Mouse (Mus musculus): ENCODE results near the gene Cer1.

Gene Cer1

DNA sequence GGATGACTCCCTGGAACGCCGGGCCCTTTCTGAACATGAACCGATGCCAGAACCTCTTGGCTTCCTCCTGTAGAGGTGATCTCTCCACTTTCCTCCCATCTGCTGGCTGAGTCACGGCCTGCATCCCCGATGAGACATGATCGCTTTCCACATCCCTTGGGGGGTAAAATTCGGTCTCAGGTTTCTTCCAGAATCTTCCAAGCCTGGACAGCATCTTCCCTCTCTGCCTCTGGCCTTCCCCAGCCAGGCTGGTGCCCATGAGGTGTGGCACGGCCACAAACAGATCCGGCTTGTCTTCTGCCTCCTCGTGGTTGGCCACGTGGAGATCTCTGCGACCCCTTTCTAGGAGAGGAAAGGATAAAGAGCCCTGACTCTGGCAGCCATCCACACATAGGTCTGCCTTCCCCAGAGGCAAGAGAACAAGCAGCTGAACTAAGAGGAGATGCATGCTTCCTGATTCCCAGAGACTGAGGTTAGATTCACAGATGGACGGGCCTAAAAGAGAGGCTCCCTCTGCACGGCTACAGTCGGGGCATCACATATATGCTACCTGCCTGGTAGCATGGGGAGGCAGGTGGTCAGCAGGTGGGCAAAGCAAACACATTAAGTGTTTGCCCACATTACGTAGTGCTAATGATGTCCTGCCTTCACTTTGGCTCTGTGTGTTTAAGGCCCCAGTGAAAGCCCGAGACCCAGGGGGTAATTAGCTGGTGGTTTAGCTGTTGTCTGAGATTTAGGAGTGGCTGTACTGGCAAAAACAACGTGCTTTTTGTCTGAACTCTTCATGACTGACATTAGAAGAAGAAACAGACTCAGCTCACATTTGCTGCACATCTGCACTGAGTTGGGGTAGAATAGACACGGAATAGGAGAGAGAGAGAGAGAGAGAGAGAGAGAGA, at the start of gene Cer1:
TSS of gene Cer1 (minus strand) at position 513 of the 899 bp plus-strand sequence.
- no peak for DNase-seq (ENCODE audit: low spot score)

DNA sequence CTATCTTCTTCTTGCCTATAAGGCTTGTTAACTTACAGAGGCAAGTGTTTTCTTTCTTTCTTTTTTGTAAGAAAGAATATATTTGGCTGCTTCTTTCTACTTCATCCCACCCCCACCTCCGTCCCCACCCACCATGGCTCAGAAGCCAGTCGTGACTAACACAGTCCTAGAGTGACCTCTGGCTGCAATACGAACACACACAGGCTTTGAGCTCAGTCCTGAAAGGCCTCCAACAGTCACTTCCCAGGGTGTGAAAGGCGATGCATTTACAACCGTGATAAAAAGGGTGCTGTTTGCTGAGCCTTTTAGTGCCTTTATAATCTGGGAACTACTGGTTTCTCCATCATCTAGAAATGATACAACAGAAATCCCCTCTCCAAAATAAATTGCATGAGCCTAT, 49.4 kb upstream of the Cer1 start:
- DNase-seq (ENCODE audit: low spot score), result no peak

DNA sequence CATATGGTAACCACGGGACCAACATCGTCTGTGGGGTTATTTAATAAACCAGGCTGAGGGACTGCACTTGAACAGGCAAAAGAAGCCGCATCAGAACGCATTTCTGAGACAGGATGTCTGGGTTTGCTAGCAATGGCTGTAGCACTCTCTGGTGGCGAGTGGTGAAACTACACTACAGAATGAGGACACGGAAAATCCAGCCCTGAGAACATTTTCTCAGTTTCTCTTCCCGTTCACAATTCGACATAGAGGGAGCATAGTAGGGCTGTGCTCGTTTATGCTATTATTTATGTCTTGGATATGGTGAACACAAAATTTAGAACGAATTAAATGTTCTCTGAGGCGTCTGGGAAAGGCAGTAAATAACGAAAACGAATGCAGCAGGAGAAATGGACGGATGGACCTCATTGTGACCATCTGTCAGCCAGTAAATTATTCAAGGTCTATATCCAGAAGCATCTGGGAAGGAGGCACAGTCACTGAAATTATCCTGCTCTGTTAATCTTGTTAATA, 48.8 kb upstream of the Cer1 start:
- DNase-seq (ENCODE audit: low spot score), result peak; percentile 26

DNA sequence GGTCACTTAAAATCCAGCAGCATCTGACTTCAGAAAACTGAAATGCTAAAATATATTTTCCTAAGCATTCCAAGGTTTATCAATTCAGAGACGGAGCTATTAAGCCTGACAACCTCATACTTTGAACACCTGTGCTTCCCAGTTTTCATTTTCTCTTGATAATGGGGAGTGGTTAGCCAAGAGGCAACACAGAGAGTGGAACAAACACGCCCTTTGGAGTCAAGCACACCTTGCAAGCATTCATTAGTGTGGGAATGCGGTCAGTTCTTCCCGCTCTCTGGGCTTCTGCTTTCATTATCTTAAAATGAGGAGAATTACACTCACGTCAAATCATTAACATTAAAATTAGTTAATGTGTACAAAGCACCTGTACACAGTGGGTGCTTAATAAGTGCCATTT, 45.1 kb upstream of the Cer1 start:
- DNase-seq (ENCODE audit: low spot score), result no peak

DNA sequence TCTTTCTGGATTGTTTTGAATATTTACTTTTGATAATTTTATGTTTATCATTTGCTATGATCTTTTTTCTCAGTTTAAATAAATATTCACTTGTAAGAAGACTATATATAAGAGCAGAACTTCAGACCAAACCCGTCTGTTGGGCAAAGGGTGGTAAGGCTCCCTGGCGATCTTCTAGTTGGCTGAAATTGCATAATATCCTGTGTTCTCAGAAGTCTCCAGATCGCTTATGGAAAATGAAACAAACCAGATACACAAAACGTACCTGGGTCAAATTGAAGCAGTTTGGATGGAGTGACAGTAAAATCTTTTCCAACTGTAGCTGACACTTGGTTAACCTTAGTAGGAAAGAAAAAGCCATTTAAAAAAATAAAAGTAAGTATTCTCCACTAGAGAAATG, 37.0 kb upstream of the Cer1 start:
- no peak for DNase-seq (ENCODE audit: low spot score)

DNA sequence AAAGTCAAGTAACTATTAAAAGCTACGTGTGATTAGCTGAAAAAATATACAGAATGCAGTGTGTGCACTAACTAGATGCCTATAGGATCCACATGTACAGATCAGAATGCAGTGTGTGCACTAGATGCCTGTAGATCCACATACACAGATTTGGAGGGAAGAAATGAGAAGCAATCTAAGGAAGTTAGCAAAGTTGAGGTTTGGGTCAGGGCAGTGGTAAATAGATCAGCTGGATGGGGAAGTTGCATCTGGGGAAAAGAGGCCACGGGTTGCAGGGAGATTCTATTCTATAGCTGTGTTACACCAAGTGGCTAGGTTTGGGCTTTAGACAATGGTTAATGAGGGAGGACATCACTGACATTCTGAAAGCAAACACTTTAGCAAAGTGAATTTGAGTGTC, 33.7 kb upstream of the Cer1 start:
- DNase-seq (ENCODE audit: low spot score), result no peak

DNA sequence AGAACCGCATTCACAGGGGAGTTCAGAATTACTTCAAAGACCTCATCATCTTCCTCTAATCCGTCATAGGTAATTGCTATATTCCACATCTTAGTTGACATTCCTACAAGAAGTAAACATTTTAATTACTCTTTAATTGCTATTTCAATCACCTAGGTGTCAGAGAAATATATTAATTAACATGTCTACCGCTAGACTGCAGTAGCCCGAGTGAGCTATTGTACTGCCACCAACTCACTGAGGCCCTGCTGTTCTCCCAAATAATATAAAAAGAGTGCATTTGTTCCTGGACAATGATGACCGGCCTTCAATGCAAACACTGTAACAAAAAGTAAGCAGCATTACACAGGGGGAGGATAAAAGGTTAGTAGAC, 31.7 kb upstream of the Cer1 start:
- no peak for DNase-seq (ENCODE audit: low spot score)

DNA sequence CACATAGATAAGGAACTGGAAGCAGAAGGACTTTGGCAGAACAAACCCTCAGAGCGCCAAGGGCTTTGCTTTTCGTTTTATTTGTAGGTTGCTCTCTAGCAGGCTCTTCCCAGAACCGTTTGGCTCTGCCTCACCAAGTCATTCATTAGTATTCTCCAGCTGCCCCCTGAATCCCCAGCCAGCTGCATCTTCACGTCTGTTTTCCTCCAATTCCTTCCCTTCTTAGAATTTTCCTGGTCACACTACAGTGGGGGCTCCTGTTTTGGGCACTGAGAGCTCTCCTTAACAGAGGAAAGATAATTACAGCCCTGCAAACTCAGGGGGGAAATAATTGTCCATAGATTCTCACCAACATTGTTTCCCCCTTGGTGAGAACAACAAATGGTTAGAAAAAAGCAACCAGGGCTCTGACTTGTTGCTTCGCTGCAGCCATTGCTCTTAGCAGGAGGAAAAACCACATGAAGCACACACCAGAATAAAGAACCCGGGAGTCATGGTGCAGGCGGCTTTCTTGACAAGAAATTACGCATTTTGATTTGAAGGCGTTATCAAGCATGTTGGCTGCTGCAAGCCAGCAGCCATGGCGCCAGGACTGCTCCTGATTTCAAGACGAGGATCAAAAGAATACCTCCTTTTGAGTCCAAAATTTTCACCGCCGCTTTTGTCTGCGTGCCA, 31.2 kb upstream of the Cer1 start:
- DNase-seq (ENCODE audit: low spot score), result no peak

DNA sequence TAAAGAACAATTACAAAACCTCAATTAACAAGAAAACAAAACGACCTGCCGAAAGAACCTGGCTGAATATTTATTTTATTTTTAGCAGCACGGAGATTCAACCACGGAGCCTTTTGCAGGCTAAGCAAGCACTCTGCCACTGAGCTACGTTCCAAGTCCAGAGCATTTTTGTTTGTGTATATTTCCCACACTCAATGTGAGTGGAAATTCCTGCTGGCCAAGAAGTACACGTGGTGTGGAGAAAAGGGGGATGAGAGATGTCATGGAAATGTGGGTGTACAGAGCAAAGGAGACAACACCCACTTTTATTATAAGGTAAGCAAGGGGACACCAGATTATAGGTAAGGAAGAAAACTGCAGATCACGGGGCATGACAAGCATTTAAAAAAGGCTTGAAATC, 30.6 kb upstream of the Cer1 start:
- DNase-seq (ENCODE audit: low spot score), result no peak

DNA sequence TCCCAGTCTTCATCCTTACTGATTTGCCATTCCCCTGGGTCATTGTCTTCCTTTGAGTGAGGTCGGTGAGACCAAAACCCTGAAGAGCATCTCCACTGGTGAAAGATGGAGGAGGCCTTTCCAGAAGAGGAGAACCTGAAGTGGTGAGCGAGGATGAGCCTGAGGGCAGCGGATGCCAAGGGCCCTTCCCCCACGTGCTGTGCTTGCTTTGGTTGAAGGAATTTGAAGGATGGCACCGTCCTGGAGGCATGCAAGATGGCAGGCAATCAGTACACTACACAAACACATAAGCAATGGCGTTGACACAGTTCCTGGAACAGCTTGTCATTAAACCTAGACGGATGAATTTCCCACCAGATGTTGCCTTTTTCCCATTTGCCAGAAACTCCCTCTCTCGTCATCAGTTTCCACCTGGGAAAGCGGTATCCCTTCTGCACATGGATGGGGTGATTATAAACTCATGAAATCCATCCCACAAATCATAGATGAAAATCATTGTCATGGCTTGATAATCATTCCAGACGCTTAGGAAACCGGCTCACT, 29.7 kb upstream of the Cer1 start:
- no peak for DNase-seq (ENCODE audit: low spot score)

DNA sequence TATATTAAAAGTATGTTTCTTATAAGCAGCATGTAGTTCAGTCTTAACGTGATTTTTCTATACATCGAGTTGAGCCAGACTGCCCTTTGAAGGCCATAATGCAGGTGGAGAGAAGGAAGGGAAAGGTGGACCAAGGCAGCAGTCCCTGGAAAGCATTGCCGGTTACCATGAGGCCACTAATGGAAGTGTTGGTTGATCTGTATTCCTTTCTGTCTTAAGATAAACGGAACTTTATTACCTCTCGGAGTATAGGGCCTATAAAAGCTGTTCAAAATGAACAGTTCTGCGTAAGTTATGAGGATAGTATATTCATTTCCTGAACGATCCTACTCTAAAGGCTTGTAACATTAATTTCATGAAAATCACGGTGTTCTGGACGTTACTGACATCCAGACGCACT, 10.3 kb upstream of the Cer1 start:
- DNase-seq (ENCODE audit: low spot score), result no peak

DNA sequence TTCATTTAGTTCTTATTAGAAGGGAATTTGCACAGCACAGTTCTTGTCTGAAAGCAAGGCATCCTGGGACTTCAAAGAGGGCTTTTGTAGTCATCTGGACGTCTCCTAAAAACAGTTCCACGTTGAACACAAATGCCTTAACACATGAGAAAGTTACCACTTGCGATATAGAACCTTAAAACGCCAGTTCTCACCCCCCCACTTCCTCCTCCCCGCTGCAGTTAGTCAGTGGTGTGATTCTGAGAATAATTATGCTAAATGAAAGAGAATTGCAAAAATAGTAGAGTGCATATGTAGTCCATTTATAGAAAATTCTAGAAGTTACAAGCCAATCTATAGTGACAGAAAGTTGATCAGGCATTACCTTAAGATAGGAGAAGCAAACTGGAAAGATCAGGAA, 7.3 kb upstream of the Cer1 start:
- DNase-seq (ENCODE audit: low spot score), result no peak

DNA sequence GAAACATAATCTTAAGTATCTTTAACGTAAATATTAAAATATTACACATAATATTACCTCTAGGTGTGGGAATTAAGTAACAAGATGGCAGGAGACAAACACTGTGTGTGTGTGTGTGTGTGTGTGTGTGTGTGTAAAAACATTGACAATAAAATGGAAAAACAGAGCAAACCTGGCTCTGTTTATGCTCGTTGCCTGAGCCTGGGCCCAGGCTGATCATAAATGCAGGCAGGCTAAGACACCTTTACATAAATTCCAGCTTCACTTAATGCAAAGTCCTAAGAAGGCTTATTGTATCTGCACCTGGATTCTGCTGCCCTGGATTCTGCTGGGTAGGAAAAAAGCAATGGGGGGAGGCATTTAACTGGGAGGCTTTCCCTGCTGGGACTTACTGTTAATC, 6.6 kb upstream of the Cer1 start:
- DNase-seq (ENCODE audit: low spot score), result no peak

DNA sequence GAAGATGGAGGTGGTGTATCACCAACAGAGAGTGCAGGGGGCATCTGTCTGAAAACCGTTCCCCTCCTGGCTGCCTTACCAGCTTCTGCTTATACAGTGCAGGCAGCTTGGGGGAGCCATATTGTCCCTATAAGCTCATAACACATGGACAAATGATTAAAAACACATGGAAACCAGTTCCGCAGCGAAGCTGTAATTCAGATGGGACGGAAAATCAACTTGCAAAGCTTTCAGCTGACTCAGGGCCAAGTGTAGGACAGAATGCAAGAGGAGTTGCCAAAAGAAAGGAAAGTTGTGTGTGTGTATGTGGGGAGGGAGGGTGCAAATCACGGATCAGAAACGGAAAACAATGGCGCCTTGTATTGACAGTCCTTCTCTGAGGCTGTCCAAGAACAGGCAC, 6.1 kb upstream of the Cer1 start:
- DNase-seq (ENCODE audit: low spot score), result no peak

DNA sequence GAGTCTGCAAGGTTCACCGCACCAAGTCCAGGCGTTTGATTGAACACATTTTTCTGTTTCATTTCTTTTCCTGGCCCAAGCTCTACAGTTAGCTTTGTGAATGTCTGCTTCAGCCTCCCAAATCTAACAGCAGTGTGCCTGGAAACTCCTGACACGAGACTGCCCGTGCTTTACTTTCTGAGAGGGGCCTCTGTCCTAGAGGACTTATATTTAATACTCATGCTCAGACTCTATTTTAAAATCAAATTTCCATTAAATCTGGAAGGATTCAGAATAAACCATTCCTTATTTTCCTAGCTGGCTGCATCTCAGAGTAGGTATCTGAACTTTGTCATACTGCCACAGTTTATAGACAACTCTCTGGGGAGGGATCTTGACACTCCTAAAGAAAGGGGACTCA, 5.6 kb upstream of the Cer1 start:
- no peak for DNase-seq (ENCODE audit: low spot score)

DNA sequence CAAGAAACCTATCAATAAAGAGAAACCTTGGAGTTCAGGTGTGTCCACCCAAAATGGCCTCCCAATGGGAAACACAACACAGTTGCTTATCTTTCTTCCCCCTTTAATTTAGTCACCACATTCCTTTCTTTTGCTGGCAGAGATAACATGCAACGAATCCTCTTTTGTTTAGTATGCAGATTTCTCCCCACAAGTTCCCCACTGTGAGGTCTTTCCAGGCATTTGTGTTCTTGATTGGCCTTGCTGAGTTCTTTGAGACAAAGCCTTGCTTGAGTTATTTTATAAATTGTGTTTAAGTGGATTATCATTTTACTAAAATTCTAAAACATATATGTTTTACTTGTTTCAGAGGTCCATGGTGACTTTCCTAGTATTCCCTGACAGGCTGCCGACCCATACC, 1.2 kb upstream of the Cer1 start:
- DNase-seq (ENCODE audit: low spot score), result no peak

DNA sequence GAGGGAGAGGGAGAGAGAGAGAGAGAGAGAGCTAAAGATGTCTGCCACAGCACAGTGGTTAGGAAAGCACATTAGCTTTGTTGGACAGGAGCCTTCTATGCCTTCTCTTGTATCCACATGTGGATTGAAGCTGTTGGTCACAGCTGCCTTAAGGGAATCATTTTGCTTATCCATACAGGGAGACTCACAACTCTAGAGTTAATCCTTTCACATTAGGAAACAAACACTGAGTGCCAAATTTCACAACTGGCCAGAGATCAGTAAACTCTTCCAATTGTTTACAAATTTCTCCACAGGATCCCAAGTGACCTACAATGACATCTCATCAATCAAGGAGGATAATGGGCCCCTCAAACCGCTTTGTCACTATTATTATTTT, 576 bp upstream of the Cer1 start:
- no peak for DNase-seq (ENCODE audit: low spot score)

DNA sequence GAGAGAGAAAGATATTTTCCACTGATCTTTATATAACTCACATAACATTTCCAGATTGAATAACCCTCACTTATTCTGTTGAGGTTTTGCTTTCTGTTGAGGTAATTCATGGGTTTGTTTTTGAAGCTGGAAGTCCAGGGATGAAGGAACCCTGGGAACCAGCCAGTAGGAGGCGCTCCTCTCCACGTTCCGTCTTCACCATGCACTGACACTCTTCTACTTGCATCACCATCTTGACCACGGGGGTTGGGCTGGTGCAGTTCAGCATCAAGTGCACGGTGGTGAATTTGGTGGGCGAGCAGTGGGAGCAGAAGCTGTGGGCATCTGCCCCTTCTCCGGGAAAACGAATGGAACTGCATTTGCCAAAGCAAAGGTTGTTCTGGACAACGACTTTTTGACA, 2.4 kb downstream of the Cer1 start:
- DNase-seq (ENCODE audit: low spot score), result no peak

DNA sequence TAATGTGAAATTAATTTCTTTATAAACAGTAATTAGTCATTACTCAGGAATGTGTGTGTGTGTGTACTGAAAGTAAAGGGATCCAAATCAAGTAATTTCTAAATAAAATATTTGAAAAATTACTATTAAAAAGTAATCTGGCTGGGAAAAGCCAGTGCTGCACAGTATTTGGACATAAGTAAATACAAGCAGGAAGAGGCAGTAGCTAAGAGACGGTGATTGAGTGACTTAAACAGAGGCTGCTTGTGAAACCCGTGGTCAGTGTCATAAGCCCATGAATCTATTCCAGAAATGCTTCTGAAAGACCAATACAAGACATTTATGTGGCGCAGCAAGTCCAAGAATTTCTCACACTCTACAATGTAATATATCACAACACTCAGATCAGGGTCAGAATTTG, 3.6 kb downstream of the Cer1 start:
- DNase-seq (ENCODE audit: low spot score), result no peak

DNA sequence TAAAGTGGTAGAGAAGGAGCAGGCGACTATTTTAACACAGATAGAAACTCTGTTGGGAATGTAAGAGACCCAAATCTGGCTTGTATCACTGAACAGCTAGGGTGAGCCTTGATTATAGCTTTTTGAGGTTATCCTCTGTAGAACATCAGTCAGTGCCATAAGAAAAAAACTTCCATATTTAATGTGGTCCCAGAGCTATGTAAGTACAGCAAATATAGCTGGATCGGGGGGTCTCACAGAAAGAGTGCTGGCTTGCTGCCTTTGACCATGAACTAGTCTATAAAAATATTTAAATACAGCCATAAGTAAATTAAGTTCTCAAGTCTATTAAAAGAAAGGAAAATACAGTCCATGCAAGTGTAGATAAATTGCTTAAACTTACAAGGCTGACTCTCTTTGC, 4.7 kb downstream of the Cer1 start:
- DNase-seq (ENCODE audit: low spot score), result no peak

DNA sequence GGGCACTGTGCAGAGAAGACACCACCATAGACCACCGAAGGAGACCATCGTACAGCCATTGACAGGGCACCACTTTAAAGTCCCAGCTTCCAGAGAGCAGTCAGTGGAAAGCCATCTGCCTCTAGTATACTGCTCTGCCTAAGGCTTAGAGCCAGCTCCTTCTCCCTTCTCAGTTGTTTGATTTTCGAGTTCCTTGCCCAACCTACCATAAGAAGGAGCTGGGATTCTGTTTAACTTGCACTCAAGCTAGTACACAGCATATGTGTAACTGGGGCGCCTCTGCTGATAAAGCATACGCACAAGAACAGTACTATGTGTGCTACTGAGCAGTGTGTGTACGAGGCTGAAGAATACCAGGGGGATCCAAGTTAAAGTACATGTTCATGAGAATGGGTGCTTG, 5.8 kb downstream of the Cer1 start:
- no peak for DNase-seq (ENCODE audit: low spot score)

DNA sequence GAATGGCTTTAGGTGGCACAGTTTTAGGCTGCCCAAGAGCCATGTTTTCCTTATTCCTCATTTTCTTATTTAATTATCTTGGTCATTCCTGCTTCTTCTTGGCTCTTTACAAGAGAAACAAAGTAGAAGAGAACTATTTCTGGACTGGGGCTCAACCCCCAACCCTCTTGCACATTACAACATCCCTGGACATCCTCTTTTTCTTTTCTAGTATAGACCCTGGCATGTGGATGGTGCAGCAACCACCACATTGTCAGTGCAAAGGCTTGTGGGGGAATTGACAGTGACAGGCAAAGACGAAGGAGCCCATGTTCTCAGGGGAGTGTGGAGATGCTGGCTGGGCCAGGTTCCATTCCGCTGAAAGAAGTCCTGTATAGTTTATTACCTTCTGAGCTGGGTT, 8.3 kb downstream of the Cer1 start:
- no peak for DNase-seq (ENCODE audit: low spot score)

DNA sequence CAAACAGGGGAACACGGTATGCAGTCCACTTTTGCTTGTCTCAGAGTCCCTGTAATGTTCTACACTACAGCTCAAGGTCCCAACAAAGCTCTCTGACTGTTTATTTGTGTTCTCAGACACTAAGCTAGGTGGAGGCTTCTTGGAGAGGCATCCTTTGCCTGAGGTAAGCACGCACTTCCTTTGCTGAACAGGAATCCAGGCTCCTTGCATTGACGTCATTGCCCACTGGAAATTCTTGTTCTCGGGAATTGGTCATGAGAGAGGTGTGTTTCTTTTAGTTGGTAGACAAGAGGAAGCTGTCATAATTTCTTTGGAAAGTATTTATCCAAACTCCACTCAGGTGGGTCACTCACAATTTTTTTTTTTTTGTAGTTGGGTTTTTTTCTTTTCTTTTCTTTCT, 9.4 kb downstream of the Cer1 start:
- no peak for DNase-seq (ENCODE audit: low spot score)
